Mouse (Mus musculus): ENCODE results near the gene Fbxl7. TPM values are rescaled to one million over a fixed set of nuclear protein-coding genes. Genes with fewer than 3 reads are reported as not detected.
"Not testable (repeated sequence)": the region's sequence is repeated elsewhere in the genome, so short reads cannot be mapped to it uniquely, and the experiment has no call there.

Fbxl7 gene
- total RNA-seq, 2 experiments from 2014 or later = 0.89 to 2.3 TPM

DNA sequence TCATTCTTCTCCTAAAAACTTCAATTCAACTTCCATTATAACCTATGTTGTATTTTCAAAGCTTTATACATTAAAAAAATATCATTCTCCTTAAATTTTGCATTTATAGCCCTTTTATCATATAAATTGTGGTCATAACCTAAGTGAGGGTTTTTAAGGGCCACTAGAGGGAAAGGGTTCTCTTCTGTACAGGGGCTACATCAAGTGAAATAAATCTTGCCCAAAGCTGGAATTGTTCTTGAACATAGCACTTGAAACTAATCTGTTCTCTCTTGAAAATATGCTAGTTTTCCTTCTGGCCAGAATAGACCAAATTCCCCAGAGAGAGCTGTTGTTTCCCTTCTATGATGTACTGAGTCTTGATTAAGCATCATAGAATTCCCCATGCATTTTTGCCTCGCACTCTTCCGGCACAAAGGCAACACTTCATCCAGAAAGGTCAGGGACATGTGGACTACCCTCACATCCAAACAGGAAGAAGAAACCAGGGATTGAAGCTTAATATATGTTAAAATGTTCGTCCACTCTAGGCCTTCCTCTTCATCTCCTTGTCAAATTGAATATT, 95.8 kb downstream of the Fbxl7 start:
- no peak for DNase-seq

DNA sequence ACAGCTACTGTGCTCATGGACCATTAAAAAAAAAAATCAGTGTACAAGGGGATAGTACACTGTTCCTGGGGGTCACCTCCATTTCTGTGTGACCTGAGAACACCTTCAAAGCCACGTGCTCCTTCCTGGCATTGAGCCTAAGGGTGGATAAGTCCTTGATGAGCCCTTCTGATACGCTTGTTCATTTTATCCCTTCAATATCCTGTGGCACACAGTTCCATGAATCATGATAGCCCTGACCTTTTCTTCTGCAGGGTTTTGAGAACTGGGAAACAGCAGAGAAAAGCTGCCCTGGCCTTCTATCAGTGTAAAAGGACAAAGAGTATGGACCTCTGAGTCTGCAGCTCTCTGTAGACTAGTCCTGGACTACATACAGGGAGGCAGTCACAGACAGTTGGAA, 99.4 kb downstream of the Fbxl7 start:
- no peak overlapping the region for H3K4me3 ChIP-seq
- no peak overlapping the region for H3K27ac ChIP-seq
- TF ChIP-seq CTCF (IDR thresholded peaks at IDR 0.05) = no peak
- intact Hi-C loops (cut with DNase I) = no loop called here
- DNase-seq = no peak

More for the DNA sequence above, 95.8 kb downstream of the Fbxl7 start:
- Histone ChIP-seq H3K4me3 (no peak overlapping the region), H3K27ac (no peak overlapping the region)
- intact Hi-C loops (cut with DNase I) = no loop called here
- TF ChIP-seq CTCF (IDR thresholded peaks at IDR 0.05) = no peak

DNA sequence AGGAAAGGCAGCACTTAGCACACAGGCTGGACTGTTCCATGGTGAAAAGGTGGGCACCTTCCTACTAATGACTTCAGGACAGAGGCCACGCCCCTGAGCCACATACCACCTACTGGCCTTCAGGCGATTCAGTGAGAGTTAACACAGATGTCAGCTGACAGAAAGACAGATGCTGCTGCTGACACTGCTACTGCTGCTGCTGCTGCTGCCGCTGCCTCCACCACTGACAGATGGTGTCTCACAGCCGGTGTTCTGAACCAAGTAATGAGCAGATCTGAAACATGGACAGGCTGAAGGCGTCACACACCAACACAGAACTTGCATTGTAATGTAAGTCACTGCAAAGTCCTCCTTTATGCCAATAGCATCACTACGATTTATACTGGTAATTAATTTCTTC, 99.9 kb downstream of the Fbxl7 start:
- DNase-seq = no peak
- H3K27ac ChIP-seq = no peak overlapping the region
- H3K4me3 ChIP-seq = no peak overlapping the region
- TF ChIP-seq CTCF (IDR thresholded peaks at IDR 0.05) = no peak
- intact Hi-C loops (cut with DNase I) = no loop called here

- DNase-seq = no peak
- Histone ChIP-seq H3K27ac (no peak overlapping the region), H3K4me3 (no peak overlapping the region)
- intact Hi-C loops (cut with DNase I) = loop anchor here (10.0 kb wide), 1 partner anchor 108 kb away; the partner anchor contains the start of gene Fbxl7
- TF ChIP-seq CTCF (IDR thresholded peaks at IDR 0.05) = no peak
Observed at GRCm38 (mm10) chr15:26787148-26787547, 108.2 kb downstream of the Fbxl7 start.

DNA sequence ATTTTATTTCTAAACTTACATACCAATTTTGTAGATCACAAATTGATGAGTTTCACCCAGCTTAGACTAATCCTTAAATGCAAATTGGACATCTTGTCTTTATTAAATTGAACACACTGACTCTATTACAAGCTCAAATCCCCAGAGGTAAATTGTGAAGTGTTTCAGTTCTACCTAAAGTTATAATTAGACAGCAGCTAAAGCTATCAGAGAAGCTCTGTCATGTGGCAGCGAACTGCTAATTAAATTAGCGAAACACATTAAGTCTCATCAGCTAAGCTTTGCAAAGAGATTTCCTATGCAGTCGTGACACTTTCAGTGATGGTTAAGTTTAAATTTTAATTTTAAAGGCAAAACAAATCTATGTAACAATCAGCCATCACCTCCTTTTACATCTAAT, 114.8 kb downstream of the Fbxl7 start:
- no peak for DNase-seq
- no peak for TF ChIP-seq CTCF (IDR thresholded peaks at IDR 0.05)
- Histone ChIP-seq H3K27ac (no peak overlapping the region), H3K4me3 (no peak overlapping the region)
- intact Hi-C loops (cut with DNase I) = loop anchor here (10.0 kb wide), 1 partner anchor 114 kb away; the partner anchor contains the start of gene Fbxl7

DNA sequence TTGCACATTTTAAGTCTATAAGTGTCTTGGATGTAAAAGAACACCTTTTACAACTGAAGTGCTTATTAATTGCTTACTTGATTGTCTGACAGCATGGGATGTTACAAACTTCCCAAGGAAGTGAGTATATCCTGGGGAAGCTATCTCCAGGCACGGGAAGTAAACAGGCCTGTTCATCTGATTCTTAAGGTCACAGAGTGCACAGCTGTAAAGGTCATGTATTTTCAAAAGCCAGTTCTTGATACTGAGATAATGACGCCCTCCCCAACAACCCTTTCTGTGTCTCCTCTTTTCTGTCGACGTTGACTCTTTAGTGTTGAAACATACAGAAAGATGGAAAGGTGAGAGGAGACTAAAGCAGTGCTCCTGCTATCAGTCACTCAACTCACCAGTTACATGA, 116.3 kb downstream of the Fbxl7 start:
- intact Hi-C loops (cut with DNase I) = no loop called here
- Histone ChIP-seq H3K27ac (no peak overlapping the region), H3K4me3 (no peak overlapping the region)
- DNase-seq = no peak
- TF ChIP-seq CTCF (IDR thresholded peaks at IDR 0.05) = no peak

GRCm38 (mm10) chr15:26775720-26776119, 119.7 kb downstream of the Fbxl7 start:
- DNase-seq = no peak
- TF ChIP-seq CTCF (IDR thresholded peaks at IDR 0.05) = no peak
- no peak overlapping the region for H3K4me3 ChIP-seq
- H3K27ac ChIP-seq = no peak overlapping the region
- intact Hi-C loops (cut with DNase I) = no loop called here

- intact Hi-C loops (cut with DNase I) = no loop called here
- H3K4me3 ChIP-seq = no peak overlapping the region
- no peak for TF ChIP-seq CTCF (IDR thresholded peaks at IDR 0.05)
- DNase-seq = no peak
- no peak overlapping the region for H3K27ac ChIP-seq
Observed at GRCm38 (mm10) chr15:26774895-26775294, 120.5 kb downstream of the Fbxl7 start.

DNA sequence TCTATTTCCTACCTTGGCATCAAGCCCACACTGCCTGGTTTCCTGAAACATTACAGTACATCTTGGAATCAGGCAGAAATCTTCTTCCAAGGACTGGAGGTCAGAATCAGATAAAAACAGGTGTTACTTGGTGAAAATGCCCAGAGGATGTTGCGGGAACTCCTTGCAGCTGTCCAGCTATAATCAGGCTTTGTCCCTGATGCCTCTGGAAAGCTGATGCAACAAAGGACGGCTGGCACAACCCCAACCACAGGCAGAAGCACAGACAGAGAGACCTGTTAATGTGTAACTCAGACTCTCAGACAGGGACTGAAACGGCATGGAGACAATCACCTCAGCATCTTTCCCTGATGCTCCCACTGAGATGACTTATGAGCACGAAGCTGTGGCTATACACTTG, 133.7 kb downstream of the Fbxl7 start:
- DNase-seq = peak; percentile 25
- no peak for TF ChIP-seq CTCF (IDR thresholded peaks at IDR 0.05)
- intact Hi-C loops (cut with DNase I) = no loop called here
- Histone ChIP-seq H3K4me3 (no peak overlapping the region), H3K27ac (no peak overlapping the region)

- DNase-seq = no peak
- TF ChIP-seq CTCF (IDR thresholded peaks at IDR 0.05) = no peak
- Histone ChIP-seq H3K4me3 (no peak overlapping the region), H3K27ac (no peak overlapping the region)
- intact Hi-C loops (cut with DNase I) = no loop called here
Observed at GRCm38 (mm10) chr15:26748484-26748883, 146.9 kb downstream of the Fbxl7 start.

DNA sequence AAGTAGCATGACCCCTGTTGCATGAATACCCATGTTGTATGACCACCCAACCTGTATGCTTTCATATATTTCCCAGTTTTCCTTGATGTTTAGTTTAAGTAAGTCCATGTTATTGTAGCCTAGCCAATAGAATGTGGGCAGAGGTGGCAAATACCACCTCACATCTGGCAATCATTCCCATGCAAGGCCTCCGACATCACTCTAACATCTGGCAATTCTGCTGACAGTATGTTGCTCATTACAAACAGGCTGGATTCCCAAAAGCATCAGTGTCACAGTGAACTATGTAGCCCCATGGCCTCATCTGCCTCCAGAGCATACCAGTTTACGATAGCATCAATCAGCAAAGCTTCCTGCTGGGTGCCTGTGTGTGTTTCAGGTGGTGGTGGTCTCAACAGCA, 163.0 kb downstream of the Fbxl7 start:
- intact Hi-C loops (cut with DNase I) = no loop called here
- DNase-seq = no peak
- H3K4me3 ChIP-seq = no peak overlapping the region

GRCm38 (mm10) chr15:26730760-26731159, 164.6 kb downstream of the Fbxl7 start:
- Histone ChIP-seq H3K27ac (no peak overlapping the region), H3K4me3 (no peak overlapping the region)
- DNase-seq = no peak
- intact Hi-C loops (cut with DNase I) = no loop called here
- TF ChIP-seq CTCF (IDR thresholded peaks at IDR 0.05) = no peak

More for the DNA sequence above, 163.0 kb downstream of the Fbxl7 start:
- no peak overlapping the region for H3K27ac ChIP-seq
- no peak for TF ChIP-seq CTCF (IDR thresholded peaks at IDR 0.05)

DNA sequence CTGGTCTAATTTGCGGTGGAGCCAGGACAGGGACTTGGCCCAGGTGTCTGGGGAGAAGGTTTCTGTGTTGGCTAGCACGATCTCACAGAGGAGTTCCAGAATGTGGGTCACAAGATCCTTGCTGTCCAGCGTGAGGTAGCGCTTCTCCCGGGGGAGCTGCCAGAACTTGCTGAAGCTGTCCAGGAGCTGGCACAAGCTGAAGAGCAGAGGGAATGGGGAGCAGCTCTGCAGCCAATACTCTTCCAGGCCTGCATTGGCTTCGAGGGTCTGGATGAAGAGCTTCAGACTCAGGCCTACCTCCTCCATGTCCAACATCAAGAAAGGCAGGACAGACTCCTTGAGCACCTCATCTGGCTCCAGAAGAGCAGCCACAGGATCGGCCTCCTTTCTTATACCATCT, 166.0 kb downstream of the Fbxl7 start:
- intact Hi-C loops (cut with DNase I); H3K27ac ChIP-seq; H3K4me3 ChIP-seq: not testable (repeated sequence)
- peak; percentile 27 for DNase-seq

GRCm38 (mm10) chr15:26718390-26719036, 176.9 kb downstream of the Fbxl7 start:
- Histone ChIP-seq H3K27ac (no peak overlapping the region), H3K4me3 (no peak overlapping the region)
- DNase-seq = no peak
- intact Hi-C loops (cut with DNase I) = no loop called here
- TF ChIP-seq CTCF (IDR thresholded peaks at IDR 0.05) = no peak

Measured in gastrocnemius, adult 2 months (tissue).